Mouse (Mus musculus) CD4-positive helper T cell, adult 2 months (primary cell): Measurements from ENCODE around the gene Ubac1.
A peak's percentile ranks its signal among the peaks of the same experiment; 100 is the strongest.

Source experiments
- DNase-seq: peaks from one replicate; pipeline ENCODE4 v3.0.0-alpha.2; 2012; ENCODE audit warnings: low read depth, missing footprints, low spot score

The Ubac1 gene

GRCm38 (mm10) chr2:26021561-26022257, at the start of gene Ubac1:
Ubac1 (minus strand) TSS chr2:26021747.
- DNase-seq, result peak; percentile 95

- no peak for DNase-seq
Measured at GRCm38 (mm10) chr2:26068592-26068991, 47.0 kb upstream of the Ubac1 start.

DNA sequence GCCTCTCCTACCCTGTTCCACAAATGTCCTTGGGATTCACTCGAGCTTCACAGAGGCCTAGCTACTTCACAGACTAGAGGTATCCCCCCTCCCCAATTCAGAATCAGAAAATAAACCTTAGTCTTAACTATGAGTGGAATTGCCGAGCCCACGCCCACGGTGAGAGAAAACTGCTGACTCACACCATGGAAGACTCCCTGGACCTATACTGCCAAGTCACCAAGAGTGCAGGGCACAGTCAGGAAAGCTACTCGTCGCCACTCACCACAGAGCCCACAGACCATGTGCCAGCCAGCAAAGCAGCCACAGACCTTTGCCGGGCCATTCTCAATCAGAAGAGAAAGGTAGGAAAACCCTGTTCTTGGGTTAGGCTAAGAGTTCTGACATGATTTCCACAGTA, 46.6 kb upstream of the Ubac1 start:
- DNase-seq, result no peak

DNA sequence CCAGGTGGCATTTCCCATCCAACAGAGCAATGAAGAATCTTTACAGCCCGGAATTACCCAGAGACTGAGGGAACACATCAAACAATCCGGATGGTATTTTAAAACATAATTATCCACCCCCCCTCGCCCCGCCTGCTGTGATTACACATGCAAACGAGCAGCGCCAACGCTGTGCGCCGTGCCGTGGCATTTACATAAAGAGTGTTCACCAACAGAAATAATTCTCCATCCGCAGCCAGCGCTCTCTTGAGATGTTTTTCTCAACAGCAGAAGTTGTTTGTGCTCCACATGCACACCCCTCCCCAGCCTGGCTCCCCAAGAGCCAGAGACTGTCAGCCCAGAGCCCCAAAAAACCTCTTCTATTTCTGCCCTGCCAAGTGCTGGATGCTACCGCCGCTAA, 45.0 kb upstream of the Ubac1 start:
- DNase-seq, result no peak

DNA sequence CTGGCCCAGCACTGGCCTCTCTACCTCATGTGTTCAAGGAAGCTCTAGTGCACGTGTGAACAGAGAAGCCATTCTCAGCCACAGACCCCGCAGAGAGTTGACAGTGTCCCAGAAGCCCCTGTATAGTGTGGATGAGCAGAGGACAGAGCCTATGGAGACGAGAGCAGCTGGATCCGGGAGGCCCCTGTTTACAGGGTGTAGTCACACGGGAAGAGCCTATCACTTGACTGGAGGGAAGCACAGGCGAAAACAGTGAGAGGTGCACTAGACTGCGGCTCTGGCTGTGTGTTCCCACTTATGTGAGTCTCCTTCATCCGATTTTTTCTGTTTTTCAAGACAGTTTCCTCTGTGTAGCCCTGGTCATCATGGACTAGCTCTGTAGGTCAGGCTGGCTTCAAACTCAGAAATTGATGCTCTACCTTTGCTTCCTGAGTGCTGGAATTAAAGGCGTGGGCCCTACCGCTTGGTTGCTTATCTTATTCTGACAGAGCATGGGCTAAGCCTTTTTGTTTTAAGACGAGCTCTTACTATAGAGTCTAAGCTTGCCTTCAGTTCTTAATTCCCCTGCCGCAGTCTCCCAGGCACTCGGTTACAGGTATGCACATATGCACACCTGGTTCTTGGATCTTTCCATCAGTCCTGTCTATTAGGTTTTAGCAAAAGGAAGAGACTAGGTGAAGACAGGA, 41.3 kb upstream of the Ubac1 start:
- DNase-seq, result no peak

GRCm38 (mm10) chr2:26062241-26062640, 40.7 kb upstream of the Ubac1 start:
- DNase-seq, result peak; percentile 53

GRCm38 (mm10) chr2:26061018-26061666, 39.6 kb upstream of the Ubac1 start:
- peak; percentile 11 for DNase-seq

GRCm38 (mm10) chr2:26057053-26057452, 35.5 kb upstream of the Ubac1 start:
- DNase-seq, result no peak

DNA sequence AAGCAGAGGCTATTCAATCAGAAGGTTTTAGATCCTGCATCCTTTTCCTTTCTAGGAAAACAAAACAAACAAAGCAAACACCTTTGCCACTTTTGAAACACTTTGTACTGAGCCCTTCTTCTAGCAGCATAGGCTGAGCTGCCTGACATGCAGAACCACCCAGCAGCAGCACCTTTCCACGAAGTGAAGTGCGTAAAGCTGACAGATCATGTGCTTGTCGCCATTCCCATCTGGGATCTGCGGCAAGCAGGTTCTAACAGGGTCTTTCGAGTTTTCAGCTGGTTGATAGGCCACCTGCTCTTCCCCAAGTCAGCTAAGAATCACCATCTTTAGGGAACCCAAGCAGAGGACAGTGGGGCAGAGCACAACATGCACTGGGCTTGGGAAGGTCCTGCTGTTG, 34.7 kb upstream of the Ubac1 start:
- DNase-seq, result no peak

GRCm38 (mm10) chr2:26055747-26056102, 34.2 kb upstream of the Ubac1 start:
- no peak for DNase-seq

DNA sequence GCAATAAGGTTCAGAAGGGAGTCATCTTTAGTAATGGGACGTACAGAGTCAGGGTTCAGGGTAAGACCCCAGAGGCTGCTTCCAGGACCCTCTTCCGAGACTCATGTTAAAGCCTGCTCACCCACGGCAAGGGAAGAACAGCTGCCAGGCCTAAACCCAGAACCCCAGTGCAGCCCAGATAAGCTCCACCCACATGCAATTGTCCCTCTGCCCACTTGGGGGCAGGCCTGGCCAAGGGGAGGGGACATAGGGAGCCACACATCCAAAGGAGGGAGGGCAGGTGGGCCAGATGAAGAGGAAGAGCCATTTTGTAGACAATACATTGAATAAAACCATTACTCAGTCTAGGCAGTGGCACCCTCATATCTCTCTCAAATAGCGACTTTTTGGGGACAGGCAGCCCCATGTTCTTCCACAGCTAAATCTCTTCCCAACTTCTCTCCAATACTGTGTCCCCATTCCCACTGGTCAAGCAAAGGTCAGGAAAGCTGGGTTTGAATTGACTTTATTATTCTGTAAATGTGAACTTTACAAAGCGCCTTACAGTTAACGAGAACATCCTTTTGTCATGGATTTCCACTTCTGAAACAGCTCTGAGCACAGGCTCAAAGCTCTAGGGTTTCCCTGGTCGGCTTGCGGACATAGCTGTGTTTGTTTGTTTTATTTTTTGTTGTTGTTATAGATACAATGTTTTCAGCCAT, 33.6 kb upstream of the Ubac1 start:
- DNase-seq, result peak; percentile 80

- no peak for DNase-seq
Measured at GRCm38 (mm10) chr2:26052806-26053205, 31.3 kb upstream of the Ubac1 start.

GRCm38 (mm10) chr2:26048816-26049215, 27.3 kb upstream of the Ubac1 start:
- no peak for DNase-seq

- no peak for DNase-seq
Measured at GRCm38 (mm10) chr2:26044216-26044615, 22.7 kb upstream of the Ubac1 start.

DNA sequence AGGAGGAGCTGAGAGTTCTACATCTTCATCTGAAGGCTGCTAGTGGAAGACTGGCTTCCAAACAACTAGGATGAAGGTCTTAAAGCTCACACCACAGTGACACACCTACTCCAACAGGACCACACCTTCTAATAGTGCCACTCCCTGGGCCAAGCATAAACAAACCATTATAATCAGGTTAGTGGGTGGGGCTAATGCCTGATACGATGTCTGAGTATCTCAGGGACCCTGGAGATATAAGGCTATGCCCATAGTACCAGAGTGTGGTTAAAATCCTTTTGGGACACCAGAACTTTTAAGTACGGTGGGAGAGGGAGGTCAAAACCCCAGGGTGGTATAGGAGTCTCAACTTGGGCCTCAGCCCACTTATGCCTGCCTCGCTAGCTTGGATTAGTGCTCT, 21.1 kb upstream of the Ubac1 start:
- no peak for DNase-seq

GRCm38 (mm10) chr2:26041163-26041810, 19.7 kb upstream of the Ubac1 start:
- DNase-seq, result no peak

DNA sequence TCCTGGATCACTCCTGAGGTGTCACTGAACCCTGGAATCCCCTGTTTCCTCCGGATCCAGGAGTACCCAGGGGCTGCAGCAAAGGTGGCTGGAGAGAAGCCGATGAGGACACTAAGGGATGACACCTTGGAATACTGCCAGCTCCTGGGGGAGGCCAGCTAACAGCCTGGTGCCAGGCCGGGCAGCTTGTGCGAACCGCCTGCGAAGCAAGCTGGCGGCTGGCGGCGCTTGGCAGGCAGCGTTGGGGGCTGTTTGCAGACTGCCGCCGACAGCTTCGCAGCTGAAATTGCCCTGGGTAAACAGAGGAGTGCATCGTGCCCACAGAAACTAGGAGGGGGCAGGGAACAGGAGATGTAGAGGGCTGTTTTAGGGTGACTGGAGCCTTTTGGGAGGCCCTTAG, 18.4 kb upstream of the Ubac1 start:
- DNase-seq, result no peak

GRCm38 (mm10) chr2:26037386-26037785, 15.8 kb upstream of the Ubac1 start:
- DNase-seq, result no peak

GRCm38 (mm10) chr2:26034344-26035050, 12.9 kb upstream of the Ubac1 start:
- DNase-seq, result no peak

GRCm38 (mm10) chr2:26030288-26030687, 8.7 kb upstream of the Ubac1 start:
- no peak for DNase-seq
